Mouse (Mus musculus) yolk sac, embryonic 10.5 days (tissue): ENCODE measurements around the gene Iffo2.

Experiments used
- DNase-seq: peaks from one replicate; pipeline ENCODE4 v3.0.0-alpha.2; 2017; ENCODE audit warnings: low spot score

Iffo2 gene

DNA sequence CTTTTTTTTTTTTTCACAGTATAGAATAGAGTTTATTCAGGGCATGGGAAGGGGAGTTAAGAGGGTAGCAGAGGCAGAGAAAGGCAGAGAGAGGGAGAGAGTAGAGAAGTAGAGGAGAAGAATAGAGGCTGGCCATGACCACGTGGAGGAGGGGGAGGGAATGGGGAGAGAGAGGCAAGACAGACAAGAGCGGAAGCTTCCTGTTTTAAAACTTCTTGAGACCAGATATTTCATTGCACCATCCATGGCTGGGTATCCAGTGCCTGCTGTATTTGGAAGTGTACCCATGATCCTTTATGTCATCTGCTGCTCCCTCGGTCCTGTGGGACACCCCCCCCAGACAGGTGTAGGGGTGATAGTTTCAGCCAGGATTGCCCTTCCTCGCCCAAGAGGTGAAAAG lies 78.6 kb downstream of the Iffo2 start:
- DNase-seq = no peak

DNA sequence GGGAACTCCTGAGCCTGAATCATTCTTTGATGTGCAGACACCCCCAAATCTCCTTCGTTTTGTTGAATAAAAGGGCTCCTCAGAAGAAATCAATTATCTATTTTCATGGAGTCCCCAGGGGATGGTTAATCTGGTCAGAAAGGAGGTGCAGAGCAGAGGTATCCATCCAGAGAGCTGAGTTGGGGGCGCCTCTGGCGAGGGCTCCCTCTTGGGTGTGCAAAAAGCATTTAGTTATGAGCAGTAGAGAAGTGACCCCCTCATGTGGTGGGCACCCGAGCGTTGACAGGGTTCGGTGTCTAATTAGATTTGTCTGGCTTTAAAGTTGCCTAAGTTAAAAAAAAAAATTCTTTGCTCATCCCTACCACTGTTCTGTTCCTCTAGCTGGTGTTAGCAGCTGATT lies 80.6 kb downstream of the Iffo2 start:
- no peak for DNase-seq

GRCm38 (mm10) chr4:139611542-139611953 lies 81.2 kb downstream of the Iffo2 start:
- peak; percentile 67 for DNase-seq

- no peak for DNase-seq
Measured at GRCm38 (mm10) chr4:139614524-139615260, 84.3 kb downstream of the Iffo2 start.

GRCm38 (mm10) chr4:139616276-139617000 lies 86.1 kb downstream of the Iffo2 start:
- DNase-seq = peak; percentile 58

GRCm38 (mm10) chr4:139617001-139617364 lies 86.6 kb downstream of the Iffo2 start:
- no peak for DNase-seq

DNA sequence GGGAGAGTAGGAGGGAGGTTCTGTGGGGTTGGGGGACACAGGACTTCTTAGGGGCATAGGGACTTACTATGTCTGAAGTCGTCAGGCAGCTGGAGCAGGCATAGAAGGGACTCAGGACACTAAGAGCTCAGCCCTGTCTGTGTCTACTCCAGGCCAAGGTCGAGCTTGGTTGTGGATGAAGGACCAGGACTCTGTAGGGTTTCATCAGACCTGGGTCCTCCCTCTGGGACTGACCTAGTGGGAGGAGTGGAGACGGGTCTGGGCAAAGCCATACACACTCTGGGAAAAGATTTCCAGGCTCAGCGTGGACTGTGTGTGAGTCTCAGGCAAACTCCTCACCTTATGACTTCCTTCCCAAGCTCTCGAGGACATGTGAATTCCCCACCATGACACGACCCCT lies 89.4 kb downstream of the Iffo2 start:
- no peak for DNase-seq

GRCm38 (mm10) chr4:139622373-139623282 lies 92.3 kb downstream of the Iffo2 start, which contains the start of gene Aldh4a1:
Gene Aldh4a1 (plus strand): TSS chr4:139622866.
- peak; percentile 97 for DNase-seq

- no peak for DNase-seq
Measured at GRCm38 (mm10) chr4:139623434-139624115, 93.2 kb downstream of the Iffo2 start.

GRCm38 (mm10) chr4:139624116-139624489 lies 93.8 kb downstream of the Iffo2 start:
- DNase-seq = peak; percentile 75

DNA sequence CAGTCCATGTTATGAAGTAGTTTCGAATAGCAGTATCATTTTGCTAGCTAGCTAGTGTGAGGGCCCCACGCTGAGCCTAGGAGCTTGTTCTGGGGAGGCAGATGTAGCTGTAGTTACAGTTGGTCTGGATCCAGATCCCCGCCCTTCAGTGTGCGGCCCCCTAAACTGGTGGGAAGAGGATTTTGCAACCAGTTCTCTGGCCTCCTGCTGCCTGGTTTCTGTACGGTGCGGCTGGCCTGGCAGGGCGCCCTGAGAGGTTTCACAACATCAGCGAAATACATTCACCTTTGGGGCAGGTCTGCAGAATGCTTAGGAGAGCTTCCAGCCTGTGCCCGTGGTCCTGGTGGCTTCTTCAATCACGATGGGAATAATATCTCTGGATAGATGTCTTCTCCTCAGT lies 94.4 kb downstream of the Iffo2 start:
- DNase-seq = peak; percentile 45

GRCm38 (mm10) chr4:139627361-139627760 lies 97.0 kb downstream of the Iffo2 start:
- DNase-seq = no peak

DNA sequence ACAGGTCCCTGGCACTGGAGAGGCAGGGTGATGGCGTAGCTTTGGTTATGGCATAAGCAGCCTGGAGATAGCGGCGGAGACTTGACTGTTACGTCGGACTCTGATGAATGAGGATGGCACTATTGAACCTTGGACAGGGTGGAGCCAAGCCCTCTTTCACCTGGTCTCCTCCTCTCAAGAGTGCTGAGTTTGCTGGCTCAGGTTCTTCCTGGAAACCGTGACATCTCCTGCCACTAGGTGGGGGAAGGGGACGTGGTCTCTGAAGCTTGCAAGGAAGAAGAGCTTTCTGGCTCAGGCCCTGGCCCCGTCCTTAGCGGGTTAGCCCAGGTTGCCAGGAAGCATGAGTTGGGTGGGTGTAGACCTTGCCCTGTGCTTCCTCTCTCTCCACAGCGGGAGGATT lies 99.8 kb downstream of the Iffo2 start:
- peak; percentile 84 for DNase-seq

DNA sequence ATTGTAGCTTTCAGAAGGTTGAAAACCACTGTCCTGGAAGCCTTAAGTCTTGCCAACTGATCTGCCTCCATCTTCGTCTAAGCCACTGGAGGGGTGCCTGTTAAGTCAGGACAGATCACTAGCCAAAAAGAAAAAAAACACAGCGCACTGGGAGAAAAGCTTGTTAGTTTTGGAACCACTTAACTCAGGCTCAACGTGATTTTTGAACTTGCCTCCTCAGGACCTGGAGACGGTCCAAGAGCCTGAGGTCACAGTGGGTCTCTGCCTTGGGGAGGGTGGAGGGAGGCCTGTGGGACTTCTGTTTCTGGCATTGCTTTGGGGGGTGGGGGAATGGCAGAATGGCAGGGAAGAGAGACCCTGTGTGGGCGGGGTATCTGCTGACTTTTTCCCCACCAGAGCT lies 100.8 kb downstream of the Iffo2 start:
- DNase-seq = no peak

- no peak for DNase-seq
Measured at GRCm38 (mm10) chr4:139631569-139632253, 101.4 kb downstream of the Iffo2 start.

- no peak for DNase-seq
Measured at GRCm38 (mm10) chr4:139632254-139632580, 101.9 kb downstream of the Iffo2 start.

- DNase-seq = no peak
Measured at GRCm38 (mm10) chr4:139636373-139636772, 106.0 kb downstream of the Iffo2 start.

- no peak for DNase-seq
Measured at GRCm38 (mm10) chr4:139637847-139638246, 107.5 kb downstream of the Iffo2 start.

GRCm38 (mm10) chr4:139638356-139638755 lies 108.0 kb downstream of the Iffo2 start:
- no peak for DNase-seq

DNA sequence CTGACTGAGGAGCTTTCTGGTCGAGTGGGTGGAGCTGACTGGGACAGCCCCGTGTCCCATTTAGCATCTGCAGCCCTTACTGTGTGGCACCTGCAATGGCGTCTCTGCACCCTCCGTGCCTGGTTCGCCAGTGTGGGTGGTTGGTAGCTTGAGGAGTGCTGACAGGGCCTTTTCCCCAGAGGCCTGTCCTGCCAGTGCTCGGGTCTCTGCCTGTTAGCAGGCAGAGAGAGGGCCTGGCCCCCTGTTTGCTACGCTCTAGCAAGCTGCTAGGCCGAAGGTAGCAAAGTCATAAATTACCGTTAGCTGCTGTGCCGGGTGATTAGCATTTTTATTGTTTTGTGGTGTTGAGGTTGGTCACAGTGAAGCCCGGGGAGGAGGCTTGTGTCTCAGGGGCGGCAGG lies 109.5 kb downstream of the Iffo2 start:
- no peak for DNase-seq

- no peak for DNase-seq
Measured at GRCm38 (mm10) chr4:139640333-139640732, 110.0 kb downstream of the Iffo2 start.
